Mouse (Mus musculus) inflammation-experienced regulatory T-cells, adult 16 weeks (primary cell): ENCODE measurements around the gene Cfhr2. TPM values are rescaled to one million over a fixed set of nuclear protein-coding genes. Genes with fewer than 3 reads are reported as not detected.

ENCODE experiments used
- polyA plus RNA-seq: library from polyadenylated mRNA; unstranded; fragments of 100-300 nt; shearing (Covaris generic); gene quantifications from one replicate; pipeline ENCODE4 v1.2.1, GENCODE M21; 2017

The Cfhr2 gene
- polyA plus RNA-seq: not detected

DNA sequence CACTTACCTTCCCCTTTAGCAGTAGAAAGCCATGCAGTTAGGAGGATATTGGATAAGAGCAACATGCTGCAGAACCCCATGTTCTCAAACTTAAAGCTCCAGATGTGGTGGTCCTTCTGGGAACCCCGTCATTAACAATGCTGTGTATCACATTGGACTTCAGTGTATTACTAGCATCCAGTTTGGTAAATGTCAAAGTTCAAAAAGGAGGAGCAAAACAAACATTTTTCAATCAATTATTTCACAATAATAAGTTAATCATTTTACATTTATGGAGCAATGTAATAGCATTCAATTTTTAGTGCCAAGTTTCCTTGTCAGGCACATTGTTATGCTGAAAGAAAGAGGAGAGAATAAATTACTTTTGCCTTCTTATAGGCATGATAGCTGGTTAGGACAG is at the start of gene Cfhr2:
Cfhr2 (minus strand) TSS at position 155 of the 400 bp plus-strand sequence.

DNA sequence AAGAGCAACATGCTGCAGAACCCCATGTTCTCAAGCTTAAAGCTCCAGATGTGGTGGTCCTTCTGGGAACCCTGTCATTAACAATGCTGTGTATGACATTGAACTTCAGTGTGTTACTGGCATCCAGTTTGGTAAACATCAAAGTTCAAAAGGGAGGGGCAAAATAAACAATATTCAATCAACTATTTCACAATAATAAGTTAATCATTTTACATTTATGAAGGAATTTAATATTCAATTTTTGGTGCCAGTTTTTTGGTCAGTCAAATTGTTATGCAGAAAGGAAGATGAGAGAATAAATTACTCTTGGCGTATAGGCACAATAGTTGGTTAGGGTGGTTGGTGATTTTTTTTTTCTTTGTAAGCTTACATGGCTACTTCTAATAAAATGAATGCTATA is 77.4 kb downstream of the Cfhr2 start, which contains the start of gene Gm4788:
Gm4788 (minus strand) TSS at position 101 of the 400 bp plus-strand sequence.

Other genes with a start within 250 kb of the Cfhr2 start
- not detected for gene Gm4788, start 77.5 kb downstream of the Cfhr2 start, polyA plus RNA-seq